Mouse (Mus musculus) layer of hippocampus, adult 11-12 months (tissue): Measurements from ENCODE around the gene Pvr.

Source experiments
- DNase-seq: peaks from one replicate; pipeline ENCODE4 v3.0.0; 2022; ENCODE audit warnings: low spot score

The Pvr gene

GRCm38 (mm10) chr7:19920506-19921261 lies at the start of gene Pvr:
TSS of gene Pvr (minus strand) at chr7:19921160.
- DNase-seq: peak; percentile 80

GRCm38 (mm10) chr7:19970196-19970595 lies 49.2 kb upstream of the Pvr start:
- no peak for DNase-seq

GRCm38 (mm10) chr7:19969541-19970090 lies 48.7 kb upstream of the Pvr start:
- no peak for DNase-seq

GRCm38 (mm10) chr7:19969106-19969505 lies 48.1 kb upstream of the Pvr start:
- DNase-seq: no peak

GRCm38 (mm10) chr7:19964985-19965579 lies 44.1 kb upstream of the Pvr start, which contains the start of gene Ceacam20:
TSS of gene Ceacam20 (plus strand) at chr7:19965412.
- no peak for DNase-seq

GRCm38 (mm10) chr7:19962423-19962822 lies 41.5 kb upstream of the Pvr start:
- no peak for DNase-seq

GRCm38 (mm10) chr7:19956341-19956781 lies 35.4 kb upstream of the Pvr start:
- DNase-seq: peak; percentile 95

GRCm38 (mm10) chr7:19955861-19956260 lies 34.9 kb upstream of the Pvr start:
- DNase-seq: no peak

- DNase-seq: no peak
These were observed 32.1 kb upstream of the Pvr start for GRCm38 (mm10) chr7:19953054-19953453.

GRCm38 (mm10) chr7:19952320-19952986 lies 31.5 kb upstream of the Pvr start:
- DNase-seq: no peak

- DNase-seq: no peak
These were observed 29.6 kb upstream of the Pvr start, which contains the start of gene Igsf23 for GRCm38 (mm10) chr7:19950589-19950988. TSS of gene Igsf23 (minus strand) at chr7:19950756.

GRCm38 (mm10) chr7:19949996-19950395 lies 29.0 kb upstream of the Pvr start:
- DNase-seq: no peak

- no peak for DNase-seq
These were observed 28.0 kb upstream of the Pvr start for GRCm38 (mm10) chr7:19948956-19949355.

GRCm38 (mm10) chr7:19945821-19946515 lies 25.0 kb upstream of the Pvr start:
- no peak for DNase-seq

GRCm38 (mm10) chr7:19945201-19945600 lies 24.2 kb upstream of the Pvr start:
- DNase-seq: no peak

GRCm38 (mm10) chr7:19944709-19945108 lies 23.7 kb upstream of the Pvr start:
- no peak for DNase-seq

GRCm38 (mm10) chr7:19940256-19940655 lies 19.3 kb upstream of the Pvr start:
- no peak for DNase-seq

GRCm38 (mm10) chr7:19939555-19940235 lies 18.7 kb upstream of the Pvr start:
- peak; percentile 78 for DNase-seq

- DNase-seq: no peak
These were observed 16.4 kb upstream of the Pvr start for GRCm38 (mm10) chr7:19937229-19937821.

GRCm38 (mm10) chr7:19935961-19936360 lies 15.0 kb upstream of the Pvr start:
- DNase-seq: no peak

GRCm38 (mm10) chr7:19935171-19935751 lies 14.3 kb upstream of the Pvr start:
- no peak for DNase-seq
